Mouse (Mus musculus) right cerebral cortex, postnatal 25 days (tissue): ENCODE measurements around the gene Lamb2.
A peak's percentile ranks its signal among the peaks of the same experiment; 100 is the strongest.

Experiments
- DNase-seq: peaks from one replicate; pipeline ENCODE4 v3.0.0; 2022

The Lamb2 gene

DNA sequence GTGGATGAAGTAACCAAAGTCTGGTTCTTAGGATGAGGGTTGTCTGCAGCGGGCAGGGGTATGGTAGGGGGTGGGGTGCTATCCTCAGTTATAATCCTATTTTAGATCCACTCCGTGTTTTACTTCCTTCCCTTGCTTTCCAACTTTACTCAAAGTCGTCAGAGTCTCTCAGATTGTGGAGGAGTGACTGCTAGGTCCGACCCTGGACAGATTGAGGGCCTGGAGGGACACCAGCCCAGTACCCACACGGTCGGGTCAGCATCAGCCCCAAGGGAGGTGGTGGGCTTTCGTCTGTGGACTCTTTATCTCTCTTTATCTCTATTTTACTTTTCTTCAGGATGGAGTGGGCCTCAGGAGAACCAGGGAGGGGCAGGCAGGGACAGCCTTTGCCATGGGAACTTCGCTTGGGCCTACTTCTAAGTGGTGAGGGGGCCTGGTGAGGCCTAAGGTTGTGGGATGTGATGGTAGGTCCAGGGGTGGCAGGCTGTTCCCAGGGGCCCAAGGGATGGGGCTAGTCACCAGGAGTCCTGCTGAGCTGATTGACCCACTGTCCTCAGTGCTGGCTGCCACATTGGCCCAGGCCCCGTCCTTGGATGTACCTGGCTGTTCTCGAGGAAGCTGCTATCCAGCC lies at the start of gene Lamb2:
Gene Lamb2, plus strand, starts transcription at position 16 of the 631 bp plus-strand sequence.
- DNase-seq = no peak

DNA sequence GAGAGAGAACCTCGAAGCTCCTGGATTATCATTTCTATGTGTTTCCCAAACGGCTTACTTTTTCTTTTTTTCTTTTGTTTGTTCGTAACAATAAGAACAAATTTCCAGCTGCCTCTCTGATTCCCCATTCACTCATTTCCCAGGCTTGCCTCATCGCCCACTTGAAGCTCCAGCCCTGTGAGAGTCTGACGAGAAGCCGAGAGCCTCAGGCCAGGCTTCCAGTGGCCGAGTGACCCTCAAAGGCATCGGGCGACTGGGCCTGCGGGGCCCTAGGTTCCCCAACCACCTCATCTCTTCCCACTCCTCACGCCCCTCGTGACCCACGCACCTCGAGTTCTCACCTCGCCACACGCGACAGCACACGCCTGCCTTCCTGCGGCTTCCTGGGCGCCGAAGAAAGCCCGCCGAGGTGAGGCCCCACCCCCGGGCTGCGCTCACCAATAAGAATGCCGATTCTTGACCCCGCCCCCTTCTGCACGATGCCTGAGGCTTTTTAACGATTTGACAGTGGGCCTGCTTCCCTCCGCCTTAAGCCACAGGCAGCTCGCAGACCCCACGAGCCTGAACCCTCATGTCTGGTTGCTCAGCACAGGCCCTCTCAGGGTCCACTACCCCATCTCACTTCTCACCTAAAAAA lies 48.0 kb upstream of the Lamb2 start:
- no peak for DNase-seq

DNA sequence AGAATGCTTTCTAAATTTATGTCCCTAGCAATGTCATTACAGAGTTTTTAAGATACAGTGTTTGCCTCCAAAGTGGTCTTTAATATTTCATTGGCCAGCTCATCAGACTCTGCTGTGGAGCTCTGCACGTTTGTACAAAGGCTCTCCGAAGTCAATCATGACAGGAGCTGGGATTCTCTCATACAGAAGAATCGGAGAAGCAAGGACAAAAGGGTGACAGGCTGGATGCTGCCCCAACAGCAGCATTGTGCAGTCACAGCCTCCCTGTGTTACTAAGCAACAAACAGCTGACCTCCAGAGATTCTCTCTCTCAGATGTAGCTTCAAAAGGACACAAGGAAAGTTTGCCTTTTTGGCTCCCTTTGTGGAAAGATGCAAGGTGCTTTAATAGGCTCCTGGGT lies 43.4 kb upstream of the Lamb2 start, which contains the start of gene BC048562:
Gene BC048562, plus strand, starts transcription at position 301 of the 400 bp plus-strand sequence.
- no peak for DNase-seq

DNA sequence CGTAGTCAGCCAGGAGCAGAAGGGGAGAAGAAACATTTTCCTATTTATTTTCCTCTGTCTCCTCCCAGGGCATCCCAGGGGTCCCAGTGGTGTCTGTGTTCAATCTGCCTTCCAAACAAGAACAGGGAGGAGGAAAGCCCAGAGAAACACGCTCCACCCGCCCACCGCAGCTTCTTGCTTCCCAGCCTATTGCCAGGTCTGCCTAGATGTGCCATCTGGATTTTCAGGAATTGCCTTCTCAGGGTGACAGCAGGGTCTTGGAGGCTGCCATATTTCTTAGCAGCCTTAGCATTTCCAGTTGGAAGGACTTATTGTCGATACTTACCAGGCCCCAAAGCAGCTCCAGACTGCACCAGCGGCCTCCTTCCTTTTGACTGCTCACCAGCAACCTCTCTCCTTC lies 40.4 kb upstream of the Lamb2 start:
- peak; percentile 28 for DNase-seq

DNA sequence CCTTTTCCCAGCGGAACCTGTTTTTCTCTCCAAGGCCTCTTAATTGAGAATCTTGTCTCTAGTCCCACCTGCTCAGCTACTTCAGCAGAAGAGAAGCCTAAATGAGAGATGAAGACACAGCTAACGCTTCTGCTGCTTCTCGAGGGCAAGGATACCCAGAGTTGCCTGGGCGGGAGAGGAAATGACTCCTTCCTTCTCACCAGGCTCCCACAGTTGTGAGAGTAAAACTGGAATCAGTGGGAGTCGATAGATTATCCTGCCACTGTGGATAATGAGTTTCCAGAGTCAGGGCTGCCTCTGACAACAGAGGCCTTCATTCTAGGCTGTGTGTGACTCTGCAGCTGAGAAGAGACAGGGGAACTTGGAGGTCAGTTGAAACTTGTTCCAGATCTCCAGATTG lies 39.1 kb upstream of the Lamb2 start:
- peak; percentile 48 for DNase-seq

DNA sequence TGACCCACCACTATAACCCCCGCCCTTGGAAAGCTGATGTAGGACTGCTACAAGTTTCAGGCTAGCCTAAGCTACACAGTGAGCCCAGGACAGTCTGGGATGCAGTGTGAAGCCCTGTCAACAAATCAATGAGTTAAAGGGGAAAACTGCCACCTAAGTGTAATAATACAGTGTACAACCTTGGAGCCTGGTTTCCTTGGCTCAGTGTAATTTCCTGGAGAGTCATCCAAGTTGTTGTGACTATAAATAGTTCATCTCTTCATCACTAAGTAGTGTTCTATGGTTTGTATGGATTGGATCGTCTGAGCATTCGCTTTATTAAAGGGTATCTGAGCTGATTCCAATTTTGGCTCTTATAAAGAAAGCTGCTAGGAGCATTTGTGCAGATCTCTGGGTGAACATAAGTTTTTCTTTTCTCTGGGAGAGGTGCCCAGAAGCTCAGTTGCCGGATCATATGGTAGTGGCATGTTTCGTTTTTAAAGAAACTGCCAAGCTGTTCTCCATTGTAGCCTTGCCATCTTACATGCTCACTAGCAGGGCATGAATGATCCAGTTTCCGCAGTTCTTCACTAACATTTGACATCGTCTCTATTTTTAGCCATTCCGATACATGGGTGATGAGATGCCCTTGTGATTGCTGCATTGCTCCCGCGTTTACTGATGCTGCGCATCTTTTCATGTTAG lies 38.2 kb upstream of the Lamb2 start:
- DNase-seq = peak; percentile 52

DNA sequence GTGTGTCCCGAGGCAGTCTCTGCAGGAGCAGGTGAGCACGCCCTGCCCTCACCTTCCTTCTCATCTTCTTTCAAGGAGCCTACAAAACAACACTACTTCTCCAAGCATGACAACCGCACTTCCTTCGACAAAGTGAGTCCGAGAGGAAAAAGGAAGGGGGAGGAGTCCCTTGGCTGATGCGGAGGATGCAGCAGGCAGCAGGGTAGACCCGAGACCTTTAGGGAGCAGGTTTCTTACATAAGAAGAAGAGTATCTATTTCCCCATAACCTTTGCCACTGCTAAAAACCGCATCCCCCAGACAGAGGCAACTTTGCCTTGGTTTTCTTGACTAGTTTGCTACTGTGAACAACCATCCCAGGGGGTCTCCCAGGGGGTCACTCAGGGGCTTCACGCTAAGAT lies 34.4 kb upstream of the Lamb2 start:
- DNase-seq = no peak

DNA sequence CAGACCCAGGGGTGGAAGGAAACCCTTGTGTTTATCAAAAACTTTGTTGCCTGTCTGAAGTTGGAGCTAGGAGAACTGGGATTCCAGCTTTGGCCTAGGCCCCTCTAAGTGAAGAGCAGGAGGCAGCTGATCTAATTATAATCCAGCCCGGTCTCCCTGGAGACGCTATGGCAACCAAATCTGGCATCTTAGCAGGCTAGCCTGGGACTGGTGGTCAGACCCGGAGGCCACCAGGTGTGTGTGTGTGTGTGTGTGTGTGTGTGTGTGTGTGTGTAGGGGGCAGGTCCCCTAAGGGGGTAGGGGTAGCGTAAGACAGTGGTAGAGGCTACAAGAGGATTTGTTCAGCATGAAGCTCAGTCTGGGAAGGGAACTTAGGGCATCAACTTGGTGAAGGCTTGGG lies 29.7 kb upstream of the Lamb2 start:
- peak; percentile 62 for DNase-seq

DNA sequence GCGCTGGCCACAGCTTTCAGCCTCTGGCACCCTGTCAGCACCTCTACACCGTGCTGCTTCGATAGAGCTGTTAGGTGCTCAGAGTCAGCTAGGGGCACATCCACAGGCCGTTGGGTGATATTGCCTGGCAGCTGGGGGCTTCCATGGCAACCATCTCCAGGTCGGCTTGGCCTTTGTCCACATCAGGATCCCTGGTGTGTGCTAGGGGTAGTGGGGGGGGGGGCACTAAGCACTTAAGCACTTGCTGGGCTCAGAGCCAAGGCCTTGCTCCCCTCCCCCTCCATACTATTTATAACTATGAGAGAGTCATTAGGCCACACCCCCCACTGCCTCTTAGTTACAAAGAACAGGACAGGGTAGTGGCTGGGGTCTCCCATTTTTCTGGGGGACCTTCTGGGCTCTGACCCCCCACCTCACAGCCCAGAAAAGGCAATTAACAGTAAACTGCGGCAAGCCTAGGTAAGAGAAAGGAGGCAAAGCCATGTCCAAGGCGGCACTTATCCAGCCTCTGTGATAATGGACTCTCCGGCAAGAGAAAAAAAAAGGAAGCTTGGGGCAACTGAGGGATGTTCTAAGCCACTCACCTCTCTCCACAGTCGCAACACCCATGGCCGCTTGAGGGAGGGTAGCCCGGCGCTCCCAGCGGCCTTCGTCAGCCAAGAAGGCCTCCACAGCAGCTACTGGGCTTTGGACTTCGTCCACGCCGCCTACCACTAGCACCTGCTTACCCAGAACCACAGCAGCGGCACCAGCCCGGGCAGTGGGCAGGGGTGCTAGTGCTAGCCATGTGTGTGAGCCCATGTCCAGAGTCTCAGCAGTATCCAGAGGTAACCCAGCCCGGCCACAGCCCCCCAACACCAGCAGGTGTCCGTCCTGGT lies 29.0 kb upstream of the Lamb2 start:
- DNase-seq = peak; percentile 61

DNA sequence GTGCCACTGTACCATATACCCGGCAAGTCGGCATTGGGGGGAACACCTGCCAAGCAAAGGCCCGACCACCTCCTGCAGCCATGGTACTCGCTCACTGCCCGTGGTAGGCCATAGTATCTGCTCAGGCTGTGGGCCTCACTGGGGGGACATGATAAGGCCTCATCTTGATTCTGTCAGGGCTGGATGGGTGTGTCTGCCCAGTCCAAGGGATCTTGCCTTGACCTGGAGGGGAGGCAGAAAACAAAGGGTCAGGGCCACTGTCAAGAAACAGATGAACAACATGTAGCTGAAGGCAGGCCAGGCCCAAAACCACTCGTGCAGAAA lies 28.4 kb upstream of the Lamb2 start:
- no peak for DNase-seq

DNA sequence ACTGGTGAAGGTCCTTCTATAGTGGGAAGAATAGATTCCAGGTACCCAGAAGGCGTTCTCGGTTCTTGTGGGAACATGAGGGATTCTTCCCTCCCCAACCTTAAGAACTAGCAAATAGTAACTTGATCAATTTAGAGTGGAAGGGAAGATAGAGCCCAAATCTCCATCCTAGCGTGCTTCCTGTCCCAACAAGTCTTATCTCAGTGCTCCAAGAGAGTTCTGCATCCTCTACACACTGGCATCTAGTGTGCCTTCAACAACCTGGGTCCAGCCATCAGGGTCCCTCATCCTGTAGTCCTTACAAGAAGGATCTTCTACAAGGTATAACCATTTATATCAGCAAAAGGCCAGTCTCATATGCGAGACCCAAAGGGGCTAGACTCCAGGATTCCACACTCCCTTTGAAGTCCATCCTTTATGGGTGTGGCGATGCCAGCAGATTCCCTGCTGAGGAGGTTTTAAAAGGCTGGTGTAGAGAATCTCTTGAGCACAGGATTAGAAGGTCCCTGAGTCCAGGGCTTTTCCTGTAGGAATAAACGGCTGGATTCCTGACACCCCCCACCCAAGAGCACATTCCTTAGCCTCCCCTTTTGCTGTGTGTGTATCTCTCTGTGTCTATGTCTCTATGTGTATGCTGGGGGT lies 27.9 kb upstream of the Lamb2 start:
- no peak for DNase-seq

DNA sequence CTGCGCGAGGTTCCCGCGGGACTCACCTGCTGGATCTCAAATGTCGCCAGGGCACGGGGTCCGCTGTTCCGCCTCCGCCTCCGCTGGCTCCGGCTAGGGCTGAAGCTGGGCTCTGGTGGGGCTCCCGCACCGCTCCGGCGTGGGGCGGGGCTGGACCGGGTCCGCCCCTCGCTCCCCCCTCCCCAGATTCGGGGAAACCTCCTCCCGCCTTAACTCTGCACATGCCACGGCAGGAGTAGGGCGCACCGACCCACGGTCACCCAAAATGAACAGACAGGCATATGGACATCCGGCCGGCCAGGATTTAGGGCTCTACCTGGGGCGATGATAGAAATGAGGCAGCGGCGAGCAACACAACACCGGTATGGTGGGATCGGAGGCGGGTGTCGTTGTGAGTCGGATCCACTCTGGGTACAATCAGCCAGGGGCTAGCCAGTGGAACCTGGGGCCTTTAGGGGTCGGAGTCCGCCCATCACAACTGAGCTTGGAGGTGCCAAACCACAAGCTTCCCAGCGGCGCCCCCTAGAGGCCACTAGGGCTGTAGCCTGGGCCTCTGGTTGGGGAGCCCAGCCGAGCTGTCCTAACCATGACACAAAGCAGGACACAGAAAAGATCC lies 27.1 kb upstream of the Lamb2 start:
- DNase-seq = peak; percentile 86

DNA sequence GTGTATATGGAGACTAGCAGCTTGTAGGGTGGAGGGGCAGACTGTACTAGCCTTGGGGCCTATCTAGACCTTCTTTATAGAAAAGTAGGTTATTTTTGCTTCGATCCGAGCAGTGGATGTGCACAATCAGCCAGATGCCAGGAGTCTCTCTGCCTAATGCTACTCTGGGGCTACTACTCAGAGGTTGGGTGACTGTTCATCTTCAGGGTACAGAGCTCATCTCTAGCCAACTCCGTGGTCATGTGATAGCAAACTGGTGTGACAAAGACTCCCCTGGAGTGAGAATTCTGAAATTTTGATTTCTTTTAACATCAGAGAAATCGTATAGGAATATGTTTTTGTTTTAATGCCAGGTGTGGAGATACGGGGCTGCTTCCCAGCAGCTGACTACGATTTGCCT lies 26.6 kb upstream of the Lamb2 start:
- no peak for DNase-seq

DNA sequence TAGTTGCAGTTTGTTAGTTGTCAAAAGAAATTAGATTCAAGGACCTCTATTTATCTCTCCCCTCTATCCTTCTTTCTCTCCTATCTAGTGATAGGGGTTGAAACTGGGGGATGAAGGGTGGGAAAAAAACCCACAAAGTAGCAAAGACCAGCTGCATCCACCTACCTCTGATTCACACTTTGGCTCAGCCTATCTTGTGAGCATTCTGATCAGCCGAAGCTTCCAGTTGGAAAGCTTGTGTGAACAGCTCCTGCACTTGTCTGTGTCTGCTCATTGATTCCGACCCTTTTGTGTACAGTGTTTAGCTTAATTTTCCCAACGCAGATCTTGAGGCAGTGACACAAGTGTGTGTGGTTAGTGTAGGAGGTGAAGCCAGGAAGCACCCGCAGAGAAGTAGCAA lies 26.1 kb upstream of the Lamb2 start:
- DNase-seq = peak; percentile 23

DNA sequence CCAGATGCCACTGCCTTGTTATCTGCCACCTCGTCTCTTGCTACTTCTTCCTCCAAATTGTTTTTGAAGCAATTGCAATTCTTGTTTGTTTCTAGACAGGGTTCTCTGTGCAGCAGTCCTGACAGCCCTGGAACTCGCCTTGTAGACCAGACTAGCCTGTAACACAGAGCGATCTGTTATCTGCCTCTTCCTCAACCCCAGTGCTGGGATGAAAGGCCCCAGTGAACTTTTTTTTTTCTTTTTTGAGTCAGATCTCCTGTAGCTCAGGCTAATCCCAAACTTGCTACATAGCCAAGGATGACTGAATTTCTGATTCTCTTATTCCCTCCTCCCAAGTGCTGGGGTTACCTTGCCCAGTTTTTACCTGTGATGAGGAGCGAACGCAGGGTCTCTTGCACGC lies 25.1 kb upstream of the Lamb2 start:
- DNase-seq = no peak

DNA sequence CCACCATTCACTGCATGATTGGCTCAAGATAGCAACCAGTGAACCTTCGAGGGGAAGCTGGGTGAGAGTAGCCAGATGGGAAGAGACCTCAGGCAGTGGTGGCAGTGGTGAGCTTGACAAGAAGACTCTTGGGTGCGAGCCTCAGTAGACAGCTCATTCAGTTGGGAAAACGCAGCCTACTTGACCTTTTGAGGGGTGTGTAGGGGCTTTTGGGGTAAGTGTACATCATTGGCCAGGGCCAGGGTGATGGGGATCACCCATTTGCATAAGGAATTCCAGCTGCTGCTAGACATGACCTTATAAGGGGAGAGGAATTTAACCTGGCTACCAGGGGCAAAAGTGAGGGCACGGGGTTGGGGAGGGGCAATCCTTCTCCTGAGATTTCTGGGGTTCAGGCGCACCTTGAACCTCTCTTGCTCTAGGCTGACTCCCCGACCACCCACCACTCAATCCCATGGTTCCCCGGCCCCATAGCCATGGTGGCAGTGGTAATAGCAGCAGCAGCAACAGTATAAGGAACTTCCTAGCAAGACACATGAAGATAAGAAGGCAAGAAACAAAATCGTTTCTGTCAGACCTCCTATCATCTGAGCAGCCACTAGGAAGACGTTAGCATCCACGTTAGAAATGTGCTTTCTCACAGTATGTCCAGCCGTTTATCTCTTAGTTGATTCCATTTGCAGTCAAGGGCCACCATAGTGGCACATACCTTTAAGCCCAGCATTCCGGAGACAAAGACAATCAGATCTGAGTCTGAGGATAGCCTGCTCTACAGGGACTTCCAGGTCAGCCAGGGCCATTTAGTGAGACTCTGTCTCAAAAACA lies 23.6 kb upstream of the Lamb2 start:
- no peak for DNase-seq

DNA sequence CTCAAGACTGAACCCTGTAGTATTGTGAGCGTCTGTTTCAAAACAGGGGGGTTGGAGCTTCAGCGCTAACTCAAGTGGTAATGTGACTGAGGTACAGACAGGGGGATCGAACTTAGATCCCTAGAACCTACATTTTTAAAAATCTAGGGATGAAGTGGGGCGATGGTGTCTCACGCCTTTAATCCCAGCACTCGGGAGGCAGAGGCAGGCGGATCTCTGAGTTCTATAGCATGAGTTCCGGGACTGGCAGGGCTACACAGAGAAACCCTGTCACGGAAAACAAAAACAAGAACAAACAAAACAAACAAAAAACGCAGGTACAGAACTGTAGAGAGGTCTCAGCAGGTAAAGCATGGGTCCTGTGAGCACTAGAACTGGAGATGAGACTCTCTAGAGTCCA lies 22.6 kb upstream of the Lamb2 start:
- no peak for DNase-seq

DNA sequence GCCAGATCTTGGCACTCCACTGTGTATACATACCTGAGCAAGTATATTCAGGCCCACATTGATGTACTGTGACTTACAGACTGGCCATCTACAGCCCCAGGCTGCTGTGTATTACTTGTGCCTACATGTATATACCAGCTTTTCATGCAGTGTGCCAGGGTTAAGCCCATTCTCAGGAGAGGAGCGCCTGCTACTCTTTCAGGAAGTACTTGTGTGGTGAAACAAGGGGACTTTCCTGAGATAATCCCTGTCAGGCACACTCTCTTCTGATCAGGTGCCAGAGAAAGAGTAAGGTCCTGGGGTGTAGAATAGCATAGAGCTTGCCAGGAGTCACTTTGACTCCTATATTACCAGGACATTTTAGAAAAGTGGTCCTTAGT lies 19.6 kb upstream of the Lamb2 start:
- DNase-seq = no peak

DNA sequence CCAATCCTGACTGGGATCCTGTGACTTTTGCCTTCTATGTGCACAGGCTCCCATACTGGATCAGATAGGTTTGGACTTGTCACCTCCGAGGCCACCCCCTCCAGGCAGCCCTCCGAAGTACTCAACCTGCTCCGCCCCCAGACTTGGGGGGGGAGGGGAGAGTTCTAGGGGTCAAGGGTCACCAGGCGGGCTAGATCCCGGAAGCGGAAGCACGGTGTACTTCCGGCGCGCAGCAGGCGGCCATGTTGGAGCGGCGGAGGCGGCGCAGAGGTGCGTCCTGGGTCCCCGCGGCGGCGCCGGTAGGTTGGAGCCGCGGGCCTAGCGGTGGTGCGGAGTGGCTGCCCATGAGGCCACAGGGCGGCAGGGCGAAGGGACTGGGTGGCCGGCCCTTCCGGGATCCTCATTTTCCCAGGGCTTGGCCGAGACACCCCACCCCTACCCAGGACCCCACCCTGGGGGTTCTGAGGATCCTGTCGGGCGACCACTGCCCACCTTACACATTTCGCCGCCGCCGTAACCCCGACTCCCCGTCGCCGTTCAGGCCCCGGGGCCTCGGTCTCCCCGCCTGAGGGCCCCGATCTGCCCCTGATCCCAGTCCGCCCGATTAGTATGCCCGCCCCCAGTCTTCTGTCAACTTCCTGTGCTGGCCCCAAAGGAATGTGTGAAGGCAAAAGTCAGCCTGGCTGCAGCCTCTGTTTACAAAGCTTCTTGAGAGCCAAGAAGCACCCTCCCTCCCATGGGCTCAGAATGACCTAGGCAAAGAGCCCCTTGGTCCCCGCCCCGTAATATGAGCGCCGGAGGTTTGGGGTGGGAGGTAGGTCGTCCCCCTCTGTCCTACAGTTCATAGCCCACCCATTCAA lies 19.0 kb upstream of the Lamb2 start, which contains the start of gene Ccdc71:
Gene Ccdc71, plus strand, starts transcription at position 209 of the 860 bp plus-strand sequence.
- peak; percentile 87 for DNase-seq

DNA sequence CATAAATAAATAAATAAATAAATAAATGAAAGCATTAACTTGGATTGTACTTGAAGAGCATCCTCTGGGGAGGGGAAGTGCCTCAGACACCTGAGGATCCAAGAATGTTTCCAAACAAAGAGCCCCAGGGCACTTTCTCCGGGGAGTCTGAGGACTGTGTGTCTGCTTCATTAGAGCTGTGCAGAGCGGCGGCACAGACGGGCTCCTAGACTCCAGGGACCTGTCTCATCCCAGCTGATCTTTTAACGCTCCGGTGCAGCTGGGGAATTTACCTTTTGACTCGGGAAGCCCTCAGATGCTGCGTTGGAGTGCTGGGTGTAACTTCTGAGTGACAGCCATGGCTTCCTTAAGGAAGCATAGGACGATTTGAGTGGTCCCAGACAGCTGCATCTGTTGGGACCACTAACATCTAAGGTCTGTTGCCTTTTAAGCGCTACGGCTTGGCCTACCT lies 18.3 kb upstream of the Lamb2 start, which contains the start of gene Klhdc8b:
Gene Klhdc8b, minus strand, starts transcription at position 401 of the 451 bp plus-strand sequence.
- no peak for DNase-seq
